Mouse (Mus musculus): ENCODE results near the gene Cd320.

GRCm38 (mm10) chr17:33810334-33811141 is 32.4 kb upstream of the Cd320 start, which contains the start of gene Kank3:
- no peak for TF ChIP-seq CTCF (conservative IDR thresholded peaks at IDR 0.05; ENCODE audit: low read length)
- TF ChIP-seq NANOG (IDR thresholded peaks at IDR 0.05; ENCODE audit: borderline replicate concordance, low read length) = no peak
